Mouse (Mus musculus) lung, adult 2 months (tissue): ENCODE data around the gene Ralgds. TPM values are rescaled to one million over a fixed set of nuclear protein-coding genes. Genes with fewer than 3 reads are reported as not detected.

Experiments used
- DNase-seq: peaks from one replicate; pipeline ENCODE4 v3.0.0; 2022
- H3K4me1 ChIP-seq: fragments of 200-500 bp; 2 replicates; pipeline ENCODE4 v1.6.1; 2011; ENCODE audit warnings: low read length; ENCODE audit not compliant: control insufficient read depth, insufficient read depth
- H3K4me3 ChIP-seq: fragments of 200-500 bp; replicated peaks from 2 replicates; pipeline ENCODE3; 2011; ENCODE audit warnings: low read depth, mild to moderate bottlenecking, control low read depth, low read length; ENCODE audit errors: extremely low read depth
- CTCF ChIP-seq: fragments of 200-500 bp; IDR thresholded peaks from 2 replicates; pipeline ENCODE4 v1.5.1; 2011; ENCODE audit warnings: mild to moderate bottlenecking, low read length, control low read depth; ENCODE audit not compliant: insufficient read depth
- POLR2A ChIP-seq: fragments of 200-500 bp; IDR thresholded peaks from 2 replicates; pipeline ENCODE4 v1.6.1; 2011; ENCODE audit warnings: low read depth, mild to moderate bottlenecking, control low read depth, low read length, borderline replicate concordance; ENCODE audit errors: extremely low read depth
- WGBS: fragments of 180-500 bp; shearing (Covaris S2); methylation state at CpG from one replicate; pipeline ENCODE4 v1.1.7; 2018; 5-methylcytosine and 5-hydroxymethylcytosine counted together
- polyA plus RNA-seq: library from polyadenylated mRNA; depleted of rRNA; stranded (reverse); fragments of >200 nt; gene quantifications from 2 replicates; pipeline ENCODE4 v1.2.3, GENCODE M21; 2012

Ralgds gene
- polyA plus RNA-seq, 1 experiment, result 84.1 TPM

- TF ChIP-seq CTCF, result peak; percentile 49
- no peak for TF ChIP-seq POLR2A
- 64% methylated on average over 5 of the region's 5 CpGs for WGBS
- DNase-seq, result no peak
- Histone ChIP-seq H3K4me3 (no peak overlapping the region), H3K4me1 (no peaks in the 10 kb centered on the region)
These were observed 65.1 kb downstream of the Ralgds start for GRCm38 (mm10) chr2:28578003-28578402.

GRCm38 (mm10) chr2:28582647-28583353, 69.9 kb downstream of the Ralgds start:
- TF ChIP-seq POLR2A (peak; percentile 17; the same call in 1 of the 2 replicates), CTCF (no peak)
- DNase-seq, result peak; percentile 91
- no peaks in the 10 kb centered on the region for H3K4me1 ChIP-seq
- WGBS, result under 1% methylated on average over 56 of the region's 56 CpGs
- H3K4me3 ChIP-seq, result peak overlapping the region; percentile 96

- no peak for TF ChIP-seq POLR2A
- TF ChIP-seq CTCF, result no peak
- Histone ChIP-seq H3K4me1 (no peaks in the 10 kb centered on the region), H3K4me3 (peak within 1 kb of the TSS; percentile 96)
- 69% methylated on average over 9 of the region's 9 CpGs for WGBS
- DNase-seq, result no peak
These were observed 70.7 kb downstream of the Ralgds start, which contains the start of gene Gtf3c5 for GRCm38 (mm10) chr2:28583651-28584050. TSS of gene Gtf3c5 (minus strand) at chr2:28583751.

GRCm38 (mm10) chr2:28585043-28585571, 72.2 kb downstream of the Ralgds start:
- H3K4me3 ChIP-seq, result no peak overlapping the region
- TF ChIP-seq CTCF, result peak; percentile 100
- 0 out of 2 replicates have a peak, but pooled peaks have one; percentile 8 for TF ChIP-seq POLR2A
- 13% methylated on average over 6 of the region's 6 CpGs for WGBS
- no peaks in the 10 kb centered on the region for H3K4me1 ChIP-seq
- DNase-seq, result peak; percentile 74

- TF ChIP-seq POLR2A (no peak), CTCF (no peak)
- DNase-seq, result no peak
- Histone ChIP-seq H3K4me1 (no peaks in the 10 kb centered on the region), H3K4me3 (no peak overlapping the region)
- 44% methylated on average over 2 of the region's 2 CpGs for WGBS
These were observed 72.8 kb downstream of the Ralgds start for GRCm38 (mm10) chr2:28585730-28586129.

GRCm38 (mm10) chr2:28588574-28588973, 75.6 kb downstream of the Ralgds start:
- Histone ChIP-seq H3K4me1 (0 out of 2 replicates have a peak, but pooled peaks cover 2% of the 10 kb centered on the region), H3K4me3 (no peak overlapping the region)
- no peak for TF ChIP-seq CTCF
- TF ChIP-seq POLR2A, result no peak
- no peak for DNase-seq
- WGBS, result 18% methylated on average over 1 of the region's 1 CpGs

- TF ChIP-seq CTCF, result no peak
- no peak for DNase-seq
- Histone ChIP-seq H3K4me3 (no peak overlapping the region), H3K4me1 (0 out of 2 replicates have a peak, but pooled peaks cover 2% of the 10 kb centered on the region)
- WGBS, result 57% methylated on average over 2 of the region's 2 CpGs
These were observed 78.6 kb downstream of the Ralgds start for GRCm38 (mm10) chr2:28591479-28591878.

- peak; percentile 53 for DNase-seq
- TF ChIP-seq POLR2A (no peak), CTCF (peak; percentile 89)
These were observed 79.9 kb downstream of the Ralgds start for GRCm38 (mm10) chr2:28592809-28593208.

GRCm38 (mm10) chr2:28596021-28596420, 83.1 kb downstream of the Ralgds start:
- Histone ChIP-seq H3K4me3 (no peak overlapping the region), H3K4me1 (0 out of 2 replicates have a peak, but pooled peaks cover 2% of the 10 kb centered on the region)
- WGBS, result 73% methylated on average over 7 of the region's 7 CpGs
- TF ChIP-seq CTCF (no peak), POLR2A (no peak)
- no peak for DNase-seq

More at GRCm38 (mm10) chr2:28592809-28593208, 79.9 kb downstream of the Ralgds start:
- Histone ChIP-seq H3K4me3 (no peak overlapping the region), H3K4me1 (0 out of 2 replicates have a peak, but pooled peaks cover 2% of the 10 kb centered on the region)
- WGBS, result 8% methylated on average over 15 of the region's 15 CpGs

GRCm38 (mm10) chr2:28596998-28597397, 84.1 kb downstream of the Ralgds start:
- no peak for DNase-seq
- Histone ChIP-seq H3K4me1 (0 out of 2 replicates have a peak, but pooled peaks cover 2% of the 10 kb centered on the region), H3K4me3 (no peak overlapping the region)
- TF ChIP-seq POLR2A, result no peak
- no peak for TF ChIP-seq CTCF
- 91% methylated on average over 7 of the region's 7 CpGs for WGBS
